Mouse (Mus musculus) cerebellum, adult 2 months (tissue): ENCODE results near the gene Lemd2.

Experiments
- CTCF ChIP-seq: fragments of 200-500 bp; IDR thresholded peaks from 2 replicates; pipeline ENCODE4 v1.5.1; 2011; ENCODE audit warnings: low read depth, mild to moderate bottlenecking, control low read depth, low read length, moderate library complexity, borderline replicate concordance; ENCODE audit not compliant: insufficient read depth
- POLR2A ChIP-seq: fragments of 200-500 bp; IDR thresholded peaks from 2 replicates; pipeline ENCODE4 v1.6.1; 2011; ENCODE audit warnings: low read length, control low read depth, borderline replicate concordance; ENCODE audit not compliant: insufficient read depth

- TF ChIP-seq CTCF (no peak), POLR2A (no peak)
These were observed 33.5 kb upstream of the Lemd2 start for GRCm38 (mm10) chr17:27237731-27238130.
